Mouse (Mus musculus) granulocyte monocyte progenitor cell, adult 5-6 weeks (primary cell): ENCODE data around the gene Clpsl2. TPM values are rescaled to one million over a fixed set of nuclear protein-coding genes. Genes with fewer than 3 reads are reported as not detected.

Experiments used
- ATAC-seq: replicated peaks from 2 replicates; pipeline ENCODE4 v1.8.0; 2016; ENCODE audit warnings: mild to moderate bottlenecking, moderate TSS enrichment, inconsistent platforms; ENCODE audit not compliant: poor library complexity, severe bottlenecking
- total RNA-seq, 2 experiments: library from RNA; stranded (forward) in 1 of 2; stranded (reverse) in 1 of 2; fragments of 200-712, 200-1000 nt in 1 of 2; fragments of >200 nt in 1 of 2; fragmentation: Nextera tagmentation in 1 of 2; gene quantifications; 2 replicates each; pipeline ENCODE4 v1.2.3; 2014 to 2017

Gene Clpsl2
- total RNA-seq, 2 experiments from 2014 or later, result not detected

GRCm38 (mm10) chr17:28556635-28557396, 7.6 kb downstream of the Clpsl2 start:
- no peak for ATAC-seq

- no peak for ATAC-seq
Observed at GRCm38 (mm10) chr17:28557772-28558171, 8.6 kb downstream of the Clpsl2 start.

- ATAC-seq, result no peak
Observed at GRCm38 (mm10) chr17:28560598-28560997, 11.4 kb downstream of the Clpsl2 start, which contains the start of gene Clps. Clps (minus strand) TSS chr17:28560766.

- no peak for ATAC-seq
Observed at GRCm38 (mm10) chr17:28561613-28562012, 12.4 kb downstream of the Clpsl2 start.

- no peak for ATAC-seq
Observed at GRCm38 (mm10) chr17:28565181-28565580, 16.0 kb downstream of the Clpsl2 start.

GRCm38 (mm10) chr17:28567541-28567940, 18.3 kb downstream of the Clpsl2 start:
- no peak for ATAC-seq

- ATAC-seq, result no peak
Observed at GRCm38 (mm10) chr17:28571868-28572267, 22.7 kb downstream of the Clpsl2 start.

- ATAC-seq, result no peak
Observed at GRCm38 (mm10) chr17:28572521-28572920, 23.3 kb downstream of the Clpsl2 start.

- ATAC-seq, result no peak
Observed at GRCm38 (mm10) chr17:28572941-28573340, 23.7 kb downstream of the Clpsl2 start.

GRCm38 (mm10) chr17:28575244-28576125, 26.3 kb downstream of the Clpsl2 start, which contains the start of gene Lhfpl5:
Lhfpl5 (plus strand) TSS chr17:28575641.
- peak; percentile 93 for ATAC-seq

GRCm38 (mm10) chr17:28580396-28580795, 31.2 kb downstream of the Clpsl2 start:
- peak; percentile 59 for ATAC-seq

- ATAC-seq, result no peak
Observed at GRCm38 (mm10) chr17:28581056-28581455, 31.8 kb downstream of the Clpsl2 start.

- no peak for ATAC-seq
Observed at GRCm38 (mm10) chr17:28586509-28586908, 37.3 kb downstream of the Clpsl2 start.

- ATAC-seq, result no peak; the same call in 1 of the 2 replicates
Observed at GRCm38 (mm10) chr17:28588591-28588990, 39.4 kb downstream of the Clpsl2 start.

GRCm38 (mm10) chr17:28590596-28590995, 41.4 kb downstream of the Clpsl2 start:
- ATAC-seq, result no peak

- ATAC-seq, result no peak
Observed at GRCm38 (mm10) chr17:28591476-28591875, 42.3 kb downstream of the Clpsl2 start.

GRCm38 (mm10) chr17:28592998-28593397, 43.8 kb downstream of the Clpsl2 start:
- peak; percentile 72 for ATAC-seq

- 0 out of 2 replicates have a peak, but pooled peaks have one; percentile 17 for ATAC-seq
Observed at GRCm38 (mm10) chr17:28593965-28594364, 44.8 kb downstream of the Clpsl2 start.

GRCm38 (mm10) chr17:28600780-28601179, 51.6 kb downstream of the Clpsl2 start:
- ATAC-seq, result no peak

GRCm38 (mm10) chr17:28601557-28602250, 52.5 kb downstream of the Clpsl2 start:
- ATAC-seq, result no peak
